Mouse (Mus musculus) heart, postnatal 14 days (tissue): ENCODE results near the gene Ccn6. TPM values are rescaled to one million over a fixed set of nuclear protein-coding genes. Genes with fewer than 3 reads are reported as not detected.
"Not testable (repeated sequence)": the region's sequence is repeated elsewhere in the genome, so short reads cannot be mapped to it uniquely, and the experiment has no call there.

ENCODE experiments used
- DNase-seq, 2 experiments: peaks; one replicate each; pipeline ENCODE4 v3.0.0; 2021 to 2022
- intact Hi-C: fragments of 180-260 bp; cut with DNase I; formaldehyde crosslinking; loops from one replicate; pipeline ENCODE4 v1.15.1; 2025
- long read RNA-seq, 2 experiments: library from polyadenylated mRNA; stranded (forward); transcript quantifications; one replicate each; pipeline ENCODE4 v2.0.0; 2021
- total RNA-seq, 2 experiments: library from RNA; stranded (reverse); gene quantifications; 2 replicates each; pipeline ENCODE4 v1.2.3; 2021

The Ccn6 gene
- under 1 TPM in 1 of 2 experiments, not detected in 1; 0.19 TPM for total RNA-seq
- long read RNA-seq, experiment 1: 0 reads
- long read RNA-seq, experiment 2: 0 reads

- intact Hi-C loops: no loop called here
- no peak for DNase-seq
These were observed at the start of gene Ccn6 for GRCm38 (mm10) chr10:39163694-39164093. Gene Ccn6, minus strand, starts transcription at chr10:39163794.

- no peak for DNase-seq
These were observed 46.4 kb upstream of the Ccn6 start for GRCm38 (mm10) chr10:39210031-39210430.

GRCm38 (mm10) chr10:39209161-39210025 lies 45.8 kb upstream of the Ccn6 start:
- DNase-seq: peak; percentile 23 to 30
- intact Hi-C loops: no loop called here

More at GRCm38 (mm10) chr10:39210031-39210430, 46.4 kb upstream of the Ccn6 start:
- intact Hi-C loops: no loop called here

GRCm38 (mm10) chr10:39208712-39209111 lies 45.1 kb upstream of the Ccn6 start:
- no peak for DNase-seq
- intact Hi-C loops: no loop called here

GRCm38 (mm10) chr10:39207310-39207855 lies 43.8 kb upstream of the Ccn6 start:
- intact Hi-C loops: no loop called here

GRCm38 (mm10) chr10:39202490-39202889 lies 38.9 kb upstream of the Ccn6 start:
- no peak for DNase-seq
- intact Hi-C loops: no loop called here

More at GRCm38 (mm10) chr10:39207310-39207855, 43.8 kb upstream of the Ccn6 start:
- DNase-seq: no peak

- DNase-seq, intact Hi-C loops: not testable (repeated sequence)
These were observed 34.6 kb upstream of the Ccn6 start for GRCm38 (mm10) chr10:39198216-39198615.

GRCm38 (mm10) chr10:39192673-39193072 lies 29.1 kb upstream of the Ccn6 start:
- no peak for DNase-seq
- intact Hi-C loops: no loop called here

GRCm38 (mm10) chr10:39185545-39185906 lies 21.9 kb upstream of the Ccn6 start:
- intact Hi-C loops: no loop called here
- no peak for DNase-seq

GRCm38 (mm10) chr10:39184864-39185544 lies 21.4 kb upstream of the Ccn6 start:
- DNase-seq: no peak
- intact Hi-C loops: no loop called here

GRCm38 (mm10) chr10:39176981-39177380 lies 13.4 kb upstream of the Ccn6 start:
- intact Hi-C loops: loop anchor here (10.0 kb wide), 1 partner anchor 638 kb away; no protein-coding TSS in a partner anchor
- DNase-seq: no peak

GRCm38 (mm10) chr10:39173077-39173476 lies 9.5 kb upstream of the Ccn6 start:
- intact Hi-C loops: loop anchor here (2.0 to 10.0 kb wide), 6 partner anchors 196 to 789 kb away; partner anchors contain the start of genes Fyn, Mfsd4b3 and Rev3l
- peak; percentile 54 to 71 for DNase-seq

- DNase-seq: no peak
- intact Hi-C loops: loop anchor here (2.0 to 10.0 kb wide), 6 partner anchors 196 to 790 kb away; partner anchors contain the start of genes Fyn, Mfsd4b3 and Rev3l
These were observed 8.9 kb upstream of the Ccn6 start for GRCm38 (mm10) chr10:39172540-39172931.

GRCm38 (mm10) chr10:39171603-39172539 lies 8.3 kb upstream of the Ccn6 start:
- intact Hi-C loops: loop anchor here (1.0 to 10.0 kb wide), 8 partner anchors 67 to 790 kb away; partner anchors contain the start of genes Fyn, Mfsd4b3 and Rev3l
- peak; percentile 83 to 89 for DNase-seq

GRCm38 (mm10) chr10:39171134-39171533 lies 7.5 kb upstream of the Ccn6 start:
- DNase-seq: peak; percentile 91 to 93
- intact Hi-C loops: loop anchor here (1.0 to 10.0 kb wide), 7 partner anchors 68 to 791 kb away; partner anchors contain the start of genes Mfsd4b3 and Rev3l

GRCm38 (mm10) chr10:39170706-39171105 lies 7.1 kb upstream of the Ccn6 start:
- intact Hi-C loops: loop anchor here (1.0 to 10.0 kb wide), 7 partner anchors 68 to 792 kb away; partner anchors contain the start of genes Mfsd4b3 and Rev3l
- DNase-seq: no peak

GRCm38 (mm10) chr10:39170181-39170580 lies 6.6 kb upstream of the Ccn6 start:
- peak; percentile 71 to 81 for DNase-seq
- intact Hi-C loops: loop anchor here (2.0 to 10.0 kb wide), 6 partner anchors 69 to 792 kb away; partner anchors contain the start of genes Mfsd4b3 and Rev3l

GRCm38 (mm10) chr10:39169642-39170041 lies 6.0 kb upstream of the Ccn6 start:
- no peak for DNase-seq
- intact Hi-C loops: loop anchor here (2.0 to 10.0 kb wide), 6 partner anchors 69 to 793 kb away; partner anchors contain the start of genes Mfsd4b3 and Rev3l

- intact Hi-C loops: no loop called here
- no peak for DNase-seq
These were observed 4.0 kb upstream of the Ccn6 start for GRCm38 (mm10) chr10:39167611-39168010.
